Mouse (Mus musculus): ENCODE results near the gene Daam2. TPM values are rescaled to one million over a fixed set of nuclear protein-coding genes. Genes with fewer than 3 reads are reported as not detected.

The Daam2 gene
- polyA plus RNA-seq, 1 experiment from 2014 or later: 4.0 TPM

- no peak for DNase-seq (ENCODE audit: low spot score)
- no peak for ATAC-seq (ENCODE audit: low FRiP score)
Measured at GRCm38 (mm10) chr17:49544561-49544960, 19.6 kb downstream of the Daam2 start.

GRCm38 (mm10) chr17:49540706-49541105, 23.4 kb downstream of the Daam2 start:
- 60% methylated on average over 14 of the region's 14 CpGs for WGBS
- DNase-seq (ENCODE audit: low spot score) (no peak), ATAC-seq (ENCODE audit: low FRiP score) (no peak)
- Histone ChIP-seq H3K9ac (ENCODE audit: low read depth, low read length) (no peak overlapping the region), H3K27me3 (ENCODE audit: control insufficient read depth, insufficient read depth, low read length) (no peaks in the 10 kb centered on the region), H3K4me1 (replicated peaks; ENCODE audit: control insufficient read depth, insufficient read depth, low read length) (0 out of 2 replicates have a peak, but pooled peaks cover 2% of the 10 kb centered on the region), H3K4me3 (ENCODE audit: low read depth, low read length) (no peak overlapping the region), H3K27ac (ENCODE audit: low read depth, low read length) (no peak overlapping the region), H3K4me2 (replicated peaks; ENCODE audit: low read depth, low read length) (no peak overlapping the region), H3K36me3 (ENCODE audit: control insufficient read depth, insufficient read depth, low read length) (no peaks in the 10 kb centered on the region), H3K9me3 (ENCODE audit: control insufficient read depth, low read length) (no peaks in the 10 kb centered on the region)

More at GRCm38 (mm10) chr17:49544561-49544960, 19.6 kb downstream of the Daam2 start:
- H3K27me3 ChIP-seq (ENCODE audit: control insufficient read depth, insufficient read depth, low read length): no peaks in the 10 kb centered on the region
- H3K27ac ChIP-seq (ENCODE audit: low read depth, low read length): no peak overlapping the region
- no peak overlapping the region for H3K9ac ChIP-seq (ENCODE audit: low read depth, low read length)
- no peak overlapping the region for H3K4me3 ChIP-seq (ENCODE audit: low read depth, low read length)
- no peaks in the 10 kb centered on the region for H3K36me3 ChIP-seq (ENCODE audit: control insufficient read depth, insufficient read depth, low read length)
- H3K4me1 ChIP-seq (replicated peaks; ENCODE audit: control insufficient read depth, insufficient read depth, low read length): no peaks in the 10 kb centered on the region
- H3K9me3 ChIP-seq (ENCODE audit: control insufficient read depth, low read length): no peaks in the 10 kb centered on the region
- WGBS: 90% methylated on average over 2 of the region's 2 CpGs
- H3K4me2 ChIP-seq (replicated peaks; ENCODE audit: low read depth, low read length): no peak overlapping the region

- Histone ChIP-seq H3K9me3 (ENCODE audit: control insufficient read depth, low read length) (no peaks in the 10 kb centered on the region), H3K27ac (ENCODE audit: low read depth, low read length) (peak overlapping the region; percentile 65), H3K27me3 (ENCODE audit: control insufficient read depth, insufficient read depth, low read length) (no peaks in the 10 kb centered on the region), H3K4me1 (replicated peaks; ENCODE audit: control insufficient read depth, insufficient read depth, low read length) (0 out of 2 replicates have a peak, but pooled peaks cover 2% of the 10 kb centered on the region), H3K36me3 (ENCODE audit: control insufficient read depth, insufficient read depth, low read length) (no peaks in the 10 kb centered on the region), H3K9ac (ENCODE audit: low read depth, low read length) (no peak overlapping the region), H3K4me3 (ENCODE audit: low read depth, low read length) (no peak overlapping the region), H3K4me2 (replicated peaks; ENCODE audit: low read depth, low read length) (no peak overlapping the region)
- WGBS: 27% methylated on average over 8 of the region's 8 CpGs
- DNase-seq (ENCODE audit: low spot score) (peak; percentile 77), ATAC-seq (ENCODE audit: low FRiP score) (peak; percentile 89)
Measured at GRCm38 (mm10) chr17:49539204-49539603, 24.9 kb downstream of the Daam2 start.

GRCm38 (mm10) chr17:49535580-49535979, 28.6 kb downstream of the Daam2 start:
- H3K9ac ChIP-seq (ENCODE audit: low read depth, low read length): no peak overlapping the region
- H3K27me3 ChIP-seq (ENCODE audit: control insufficient read depth, insufficient read depth, low read length): no peaks in the 10 kb centered on the region
- no peak overlapping the region for H3K4me3 ChIP-seq (ENCODE audit: low read depth, low read length)
- no peak for DNase-seq (ENCODE audit: low spot score)
- WGBS: 88% methylated on average over 4 of the region's 4 CpGs
- H3K27ac ChIP-seq (ENCODE audit: low read depth, low read length): no peak overlapping the region
- 0 out of 2 replicates have a peak, but pooled peaks cover 2% of the 10 kb centered on the region for H3K4me1 ChIP-seq (replicated peaks; ENCODE audit: control insufficient read depth, insufficient read depth, low read length)
- H3K36me3 ChIP-seq (ENCODE audit: control insufficient read depth, insufficient read depth, low read length): no peaks in the 10 kb centered on the region
- no peaks in the 10 kb centered on the region for H3K9me3 ChIP-seq (ENCODE audit: control insufficient read depth, low read length)
- H3K4me2 ChIP-seq (replicated peaks; ENCODE audit: low read depth, low read length): no peak overlapping the region
- no peak for ATAC-seq (ENCODE audit: low FRiP score)

GRCm38 (mm10) chr17:49534267-49534719, 29.9 kb downstream of the Daam2 start:
- no peaks in the 10 kb centered on the region for H3K9me3 ChIP-seq (ENCODE audit: control insufficient read depth, low read length)
- H3K27me3 ChIP-seq (ENCODE audit: control insufficient read depth, insufficient read depth, low read length): no peaks in the 10 kb centered on the region
- H3K9ac ChIP-seq (ENCODE audit: low read depth, low read length): no peak overlapping the region
- 78% methylated on average over 9 of the region's 9 CpGs for WGBS
- no peak overlapping the region for H3K4me2 ChIP-seq (replicated peaks; ENCODE audit: low read depth, low read length)
- ATAC-seq (ENCODE audit: low FRiP score): no peak
- no peak overlapping the region for H3K4me3 ChIP-seq (ENCODE audit: low read depth, low read length)
- no peaks in the 10 kb centered on the region for H3K36me3 ChIP-seq (ENCODE audit: control insufficient read depth, insufficient read depth, low read length)
- no peaks in the 10 kb centered on the region for H3K4me1 ChIP-seq (replicated peaks; ENCODE audit: control insufficient read depth, insufficient read depth, low read length)
- DNase-seq (ENCODE audit: low spot score): no peak
- H3K27ac ChIP-seq (ENCODE audit: low read depth, low read length): no peak overlapping the region

- H3K36me3 ChIP-seq (ENCODE audit: control insufficient read depth, insufficient read depth, low read length): no peaks in the 10 kb centered on the region
- H3K4me1 ChIP-seq (replicated peaks; ENCODE audit: control insufficient read depth, insufficient read depth, low read length): no peaks in the 10 kb centered on the region
- no peak for ATAC-seq (ENCODE audit: low FRiP score)
- H3K27me3 ChIP-seq (ENCODE audit: control insufficient read depth, insufficient read depth, low read length): no peaks in the 10 kb centered on the region
- H3K9me3 ChIP-seq (ENCODE audit: control insufficient read depth, low read length): no peaks in the 10 kb centered on the region
- no peak overlapping the region for H3K27ac ChIP-seq (ENCODE audit: low read depth, low read length)
- H3K4me2 ChIP-seq (replicated peaks; ENCODE audit: low read depth, low read length): no peak overlapping the region
- H3K9ac ChIP-seq (ENCODE audit: low read depth, low read length): no peak overlapping the region
- no peak overlapping the region for H3K4me3 ChIP-seq (ENCODE audit: low read depth, low read length)
- no peak for DNase-seq (ENCODE audit: low spot score)
- WGBS: 95% methylated on average over 5 of the region's 5 CpGs
Measured at GRCm38 (mm10) chr17:49531661-49532060, 32.5 kb downstream of the Daam2 start.

GRCm38 (mm10) chr17:49530215-49530614, 33.9 kb downstream of the Daam2 start:
- WGBS: 31% methylated on average over 2 of the region's 3 CpGs
- Histone ChIP-seq H3K36me3 (ENCODE audit: control insufficient read depth, insufficient read depth, low read length) (no peaks in the 10 kb centered on the region), H3K9me3 (ENCODE audit: control insufficient read depth, low read length) (no peaks in the 10 kb centered on the region), H3K9ac (ENCODE audit: low read depth, low read length) (no peak overlapping the region), H3K27ac (ENCODE audit: low read depth, low read length) (no peak overlapping the region), H3K27me3 (ENCODE audit: control insufficient read depth, insufficient read depth, low read length) (no peaks in the 10 kb centered on the region), H3K4me1 (replicated peaks; ENCODE audit: control insufficient read depth, insufficient read depth, low read length) (no peaks in the 10 kb centered on the region), H3K4me2 (replicated peaks; ENCODE audit: low read depth, low read length) (no peak overlapping the region), H3K4me3 (ENCODE audit: low read depth, low read length) (no peak overlapping the region)
- DNase-seq (ENCODE audit: low spot score) (peak; percentile 68), ATAC-seq (ENCODE audit: low FRiP score) (no peak)

GRCm38 (mm10) chr17:49528503-49529205, 35.5 kb downstream of the Daam2 start:
- 74% methylated on average over 7 of the region's 7 CpGs for WGBS
- Histone ChIP-seq H3K36me3 (ENCODE audit: control insufficient read depth, insufficient read depth, low read length) (no peaks in the 10 kb centered on the region), H3K27ac (ENCODE audit: low read depth, low read length) (no peak overlapping the region), H3K27me3 (ENCODE audit: control insufficient read depth, insufficient read depth, low read length) (no peaks in the 10 kb centered on the region), H3K9me3 (ENCODE audit: control insufficient read depth, low read length) (no peaks in the 10 kb centered on the region), H3K9ac (ENCODE audit: low read depth, low read length) (no peak overlapping the region), H3K4me3 (ENCODE audit: low read depth, low read length) (no peak overlapping the region), H3K4me2 (replicated peaks; ENCODE audit: low read depth, low read length) (no peak overlapping the region), H3K4me1 (replicated peaks; ENCODE audit: control insufficient read depth, insufficient read depth, low read length) (no peaks in the 10 kb centered on the region)
- ATAC-seq (ENCODE audit: low FRiP score) (no peak), DNase-seq (ENCODE audit: low spot score) (no peak)

- Histone ChIP-seq H3K27ac (ENCODE audit: low read depth, low read length) (no peak overlapping the region), H3K9me3 (ENCODE audit: control insufficient read depth, low read length) (no peaks in the 10 kb centered on the region), H3K4me2 (replicated peaks; ENCODE audit: low read depth, low read length) (no peak overlapping the region), H3K4me3 (ENCODE audit: low read depth, low read length) (no peak overlapping the region), H3K9ac (ENCODE audit: low read depth, low read length) (no peak overlapping the region), H3K27me3 (ENCODE audit: control insufficient read depth, insufficient read depth, low read length) (no peaks in the 10 kb centered on the region), H3K36me3 (ENCODE audit: control insufficient read depth, insufficient read depth, low read length) (no peaks in the 10 kb centered on the region), H3K4me1 (replicated peaks; ENCODE audit: control insufficient read depth, insufficient read depth, low read length) (no peaks in the 10 kb centered on the region)
- DNase-seq (ENCODE audit: low spot score) (no peak), ATAC-seq (ENCODE audit: low FRiP score) (no peak)
- 95% methylated on average over 4 of the region's 4 CpGs for WGBS
Measured at GRCm38 (mm10) chr17:49528033-49528432, 36.1 kb downstream of the Daam2 start.
